Mouse (Mus musculus): ENCODE data around the gene Pcgf6.
A peak's percentile ranks its signal among the peaks of the same experiment; 100 is the strongest.

The Pcgf6 gene

DNA sequence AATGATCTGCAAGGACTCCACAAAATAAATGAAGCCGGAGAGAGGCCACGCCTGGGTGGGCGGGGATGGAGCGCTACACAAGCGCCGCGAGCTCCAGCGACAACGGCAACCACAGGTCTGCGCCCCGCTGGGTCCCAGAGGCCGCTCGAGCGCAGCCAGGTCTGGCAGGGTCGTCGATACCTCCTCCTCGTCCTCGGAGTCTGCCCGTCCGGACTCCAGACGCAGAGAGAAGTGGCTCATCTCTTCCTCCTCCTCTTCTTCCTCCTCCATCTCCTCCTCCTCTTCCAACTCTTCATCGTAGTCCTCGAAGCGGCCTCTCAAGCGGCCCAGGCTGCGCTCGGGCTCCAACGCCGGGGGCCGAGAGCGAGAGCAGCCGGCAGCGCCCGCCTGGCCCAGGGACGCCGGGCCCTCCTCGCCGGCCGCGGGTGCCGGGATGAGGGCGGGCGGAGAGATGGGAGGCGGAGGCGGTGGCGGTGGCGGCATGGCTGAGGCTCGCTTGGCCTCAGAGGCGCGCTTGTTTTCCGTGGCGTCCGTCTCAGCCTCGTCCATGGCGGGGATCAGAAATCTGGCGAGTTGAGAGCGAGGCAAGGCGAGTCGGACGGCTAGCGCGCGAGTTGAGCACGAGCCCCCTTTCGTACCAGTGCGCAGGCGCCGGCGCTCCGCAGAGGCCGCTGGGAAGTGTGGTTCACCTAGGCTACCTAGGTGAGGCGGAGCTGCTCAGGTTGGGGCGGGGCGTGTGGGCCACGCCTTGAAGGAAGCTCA, at the start of gene Pcgf6:
Pcgf6 (minus strand) TSS at position 636 of the 762 bp plus-strand sequence.
- peak; percentile 89 for DNase-seq (ENCODE audit: low spot score)

DNA sequence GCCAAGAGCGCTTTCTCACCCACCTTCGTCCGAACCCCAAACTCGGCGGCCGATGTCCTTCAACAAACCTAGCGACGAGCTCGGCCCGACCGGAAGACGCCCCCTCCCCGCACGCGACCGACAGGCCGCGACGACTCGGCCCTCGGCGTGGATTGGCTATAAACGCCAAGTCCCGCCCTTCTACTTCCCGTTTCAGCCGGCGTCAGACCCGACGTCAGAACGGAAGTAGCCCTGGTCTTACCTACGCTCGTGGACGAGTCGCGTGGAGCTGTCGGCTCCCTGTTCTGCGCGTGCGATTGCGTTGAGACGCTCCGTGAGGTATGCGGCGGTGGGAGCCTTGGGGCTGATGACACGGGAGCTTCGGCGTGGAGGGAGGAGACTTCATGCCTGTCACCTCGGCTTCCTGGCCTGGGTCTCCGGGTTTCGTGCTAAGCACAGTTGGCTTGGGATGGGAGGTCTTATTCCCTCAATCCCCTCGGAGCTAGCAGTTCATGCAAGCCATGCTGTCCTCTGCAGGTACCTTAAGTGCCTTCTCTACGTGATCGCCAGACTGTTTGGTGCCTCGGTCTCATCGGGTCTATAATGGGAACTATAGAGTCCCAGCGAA, 39.9 kb upstream of the Pcgf6 start, which contains the start of the genes Usmg5 and Pdcd11:
Usmg5 (minus strand) TSS at position 98 of the 607 bp plus-strand sequence.
Pdcd11 (plus strand) TSS at position 219 of the 607 bp plus-strand sequence.
- DNase-seq (ENCODE audit: low spot score): peak; percentile 96

DNA sequence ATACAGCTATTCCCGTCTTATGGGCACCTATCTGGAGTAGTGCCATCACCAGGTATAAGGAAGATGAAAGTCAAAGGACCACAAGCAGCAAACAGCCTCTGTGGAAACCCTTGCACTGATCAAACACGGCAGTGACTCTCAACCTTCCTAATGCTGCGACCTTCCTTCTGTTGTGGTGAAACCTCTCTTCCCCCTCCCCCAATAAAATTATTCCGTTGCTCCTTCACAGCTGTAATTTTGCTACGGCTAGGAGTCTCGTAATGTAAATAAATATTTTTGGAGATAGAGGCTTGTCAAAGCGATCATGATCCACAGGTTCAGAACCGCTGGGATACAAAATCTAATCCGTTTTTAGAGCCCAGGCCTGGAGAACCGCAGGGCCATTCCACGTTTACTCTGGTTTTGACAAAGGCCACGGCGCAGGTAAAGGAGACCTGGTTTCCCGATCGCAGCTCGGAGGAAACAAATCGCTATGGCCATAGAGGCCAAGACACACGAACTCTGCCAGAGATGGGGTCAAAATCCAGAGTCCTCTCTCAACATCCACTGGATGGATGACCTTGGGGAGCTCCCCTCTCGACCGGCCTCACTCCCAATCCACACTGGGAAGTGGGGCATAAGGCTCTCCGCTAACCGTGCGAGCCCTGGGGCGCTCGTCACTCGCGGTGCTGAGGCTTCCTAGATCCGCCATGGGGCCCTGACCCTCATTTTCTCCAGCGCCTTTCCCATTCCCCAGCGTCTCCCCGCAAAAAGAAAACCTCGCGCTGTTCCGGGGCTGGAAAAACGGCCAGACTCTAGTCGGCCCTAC, 39.2 kb upstream of the Pcgf6 start:
- DNase-seq (ENCODE audit: low spot score): peak; percentile 24

DNA sequence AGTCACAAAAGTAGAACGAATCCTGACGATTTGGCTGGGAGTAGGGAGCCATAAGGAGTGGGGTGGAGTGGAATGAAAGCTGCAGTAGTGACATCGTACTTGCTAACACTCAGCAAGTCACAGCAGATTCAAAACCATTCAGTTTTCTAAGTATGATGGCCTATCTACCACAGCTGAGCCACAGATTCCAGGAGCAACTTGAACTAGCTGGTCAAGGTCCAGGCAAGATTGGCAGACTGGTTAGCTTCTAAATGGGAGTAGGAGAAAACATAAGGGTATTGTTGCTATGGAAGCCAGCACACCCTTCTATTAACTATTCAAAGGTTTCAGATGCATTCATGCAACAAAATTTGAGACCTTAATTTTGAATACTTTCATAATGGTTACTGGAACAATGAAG, 37.5 kb upstream of the Pcgf6 start:
- no peak for DNase-seq (ENCODE audit: low spot score)

DNA sequence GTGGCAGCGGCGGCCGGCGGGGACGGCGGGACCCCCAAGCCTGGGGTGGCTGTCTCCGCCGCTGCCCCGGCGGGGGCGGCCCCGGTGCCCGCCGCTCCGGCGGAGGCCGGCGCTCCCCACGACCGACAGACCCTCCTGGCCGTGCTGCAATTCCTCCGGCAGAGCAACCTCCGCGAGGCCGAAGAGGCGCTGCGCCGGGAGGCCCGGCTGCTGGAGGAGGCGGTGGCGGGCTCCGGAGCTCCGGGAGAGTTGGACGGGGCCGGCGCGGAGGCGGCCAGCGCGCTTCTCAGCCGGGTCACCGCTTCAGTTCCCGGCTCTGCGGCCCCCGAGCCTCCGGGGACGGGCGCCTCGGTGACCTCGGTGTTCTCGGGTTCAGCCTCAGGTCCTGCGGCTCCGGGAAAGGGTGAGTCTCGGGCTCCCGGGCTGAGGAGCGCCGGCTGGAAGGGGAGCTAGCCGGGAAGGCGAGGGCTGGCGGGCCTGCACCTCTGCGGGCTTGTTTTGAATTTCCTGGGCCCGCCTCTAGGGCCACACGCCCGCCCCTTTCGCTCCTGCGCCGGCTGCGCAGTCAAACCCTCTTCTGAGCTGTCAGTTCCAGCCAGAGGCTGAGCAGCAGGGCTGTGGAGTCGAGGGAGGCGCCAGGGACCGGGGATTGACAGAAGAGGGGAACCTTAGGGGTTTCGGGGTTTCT, 17.4 kb upstream of the Pcgf6 start:
- peak; percentile 91 for DNase-seq (ENCODE audit: low spot score)

DNA sequence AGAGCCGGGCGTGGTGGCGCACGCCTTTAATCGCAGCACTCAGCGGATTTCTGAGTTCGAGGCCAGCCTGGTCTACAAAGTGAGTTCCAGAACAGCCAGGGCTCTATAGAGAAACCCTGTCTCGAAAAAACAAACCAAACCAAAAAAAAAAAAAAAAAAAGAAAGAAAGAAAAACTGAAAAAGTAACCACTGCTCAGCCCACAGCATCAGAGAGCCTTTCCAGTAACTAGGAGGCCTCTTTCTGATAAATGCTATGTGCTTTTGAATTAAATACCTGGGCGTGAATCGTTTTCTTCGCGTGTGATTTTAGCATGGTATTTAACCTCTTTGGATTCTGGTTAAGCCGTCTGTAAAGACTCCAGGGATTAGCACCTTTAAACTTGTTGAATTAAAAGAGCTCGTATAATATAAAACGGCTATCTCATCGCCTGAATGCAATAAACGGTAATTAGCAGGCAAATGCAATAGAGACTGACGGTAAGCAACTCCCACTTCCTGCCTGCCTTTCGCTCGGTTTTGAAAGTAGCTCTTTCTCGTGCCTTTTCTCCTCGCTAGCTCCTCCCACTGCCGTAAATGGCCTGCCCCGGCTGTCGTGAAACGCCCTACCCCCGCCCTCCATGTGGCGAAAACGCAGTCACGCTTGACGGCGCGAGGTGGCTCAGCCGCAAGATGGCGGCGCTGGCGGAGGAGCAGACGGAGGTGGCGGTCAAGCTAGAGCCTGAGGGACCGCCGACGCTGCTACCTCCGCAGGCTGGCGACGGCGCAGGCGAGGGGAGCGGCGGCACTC, 16.6 kb upstream of the Pcgf6 start, which contains the start of gene Taf5:
Taf5 (plus strand) TSS at position 651 of the 787 bp plus-strand sequence.
- peak; percentile 98 for DNase-seq (ENCODE audit: low spot score)

DNA sequence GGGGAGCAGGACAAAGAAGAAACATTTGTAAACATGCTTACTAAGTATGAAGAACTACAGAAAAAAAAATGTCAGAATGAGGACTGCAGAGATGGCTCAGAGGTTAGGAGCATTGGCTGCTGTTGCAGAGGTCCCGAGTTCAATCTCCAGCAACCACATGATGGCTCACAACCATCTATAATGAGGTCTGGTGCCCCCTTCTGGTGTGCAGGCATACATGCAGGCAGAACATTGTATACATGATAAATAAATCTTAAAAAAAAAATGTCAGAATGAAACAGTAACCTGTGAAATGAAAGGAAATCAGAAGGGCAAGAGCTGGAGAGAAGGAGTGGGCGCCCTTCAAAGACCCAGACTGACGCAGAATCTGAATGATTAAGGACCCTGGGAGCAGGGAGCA, 15.2 kb upstream of the Pcgf6 start:
- DNase-seq (ENCODE audit: low spot score): no peak

DNA sequence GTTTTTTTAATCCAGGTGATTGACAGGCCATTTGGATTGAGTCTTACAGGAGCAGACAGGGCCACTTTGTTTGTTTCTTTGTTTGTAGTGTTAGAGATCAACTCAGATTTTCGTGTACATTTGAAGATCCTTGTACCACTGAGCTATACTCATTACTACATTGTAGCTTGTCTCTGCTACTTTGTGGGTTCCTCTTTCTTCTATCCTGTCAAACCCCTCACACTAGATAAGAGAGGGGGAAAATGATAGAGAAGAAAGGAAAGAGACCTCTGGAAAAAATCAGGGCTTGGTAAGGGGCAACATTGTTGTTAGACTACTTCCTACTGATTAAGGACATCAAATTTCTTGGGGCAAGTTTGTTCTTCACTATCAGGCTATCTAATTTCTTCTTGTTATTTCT, 7.0 kb upstream of the Pcgf6 start:
- no peak for DNase-seq (ENCODE audit: low spot score)

DNA sequence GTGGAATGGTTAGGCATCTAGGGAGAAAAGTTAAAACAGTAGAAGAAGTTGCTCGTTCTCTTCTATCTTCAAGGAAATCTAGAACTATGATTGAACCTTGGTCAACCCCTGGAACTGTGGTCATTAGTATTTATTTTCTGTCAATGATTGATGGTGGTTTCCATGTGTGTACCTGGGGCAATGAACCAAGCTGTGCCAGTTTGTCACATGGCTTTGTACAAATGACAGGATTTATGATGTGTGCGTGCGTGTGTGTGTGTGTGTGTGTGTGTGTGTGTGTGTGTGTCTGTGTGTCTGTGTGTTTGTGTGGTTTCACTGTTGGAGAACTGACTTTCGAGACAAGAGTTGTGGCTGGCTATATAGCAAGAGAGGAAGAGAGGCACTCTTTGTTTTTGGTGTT, 2.8 kb upstream of the Pcgf6 start:
- no peak for DNase-seq (ENCODE audit: low spot score)

DNA sequence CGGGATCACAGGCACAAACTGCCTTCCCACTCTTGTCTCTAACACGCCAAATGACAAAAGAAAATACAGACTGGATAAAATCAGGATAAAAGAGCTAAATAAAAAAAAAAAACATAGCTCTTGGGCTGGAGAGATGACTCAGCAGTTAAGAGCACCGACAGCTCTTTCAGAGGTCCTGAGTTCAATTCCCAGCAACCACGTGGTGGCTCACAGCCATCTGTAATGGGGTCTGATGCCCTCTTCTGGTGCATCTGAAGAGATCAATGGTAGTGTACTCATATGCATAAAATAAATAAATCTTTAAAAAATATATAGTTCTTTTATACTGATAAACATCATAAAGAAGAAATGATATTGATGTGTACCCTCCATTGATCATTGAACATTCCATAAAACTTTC, 2.2 kb upstream of the Pcgf6 start:
- DNase-seq (ENCODE audit: low spot score): no peak

DNA sequence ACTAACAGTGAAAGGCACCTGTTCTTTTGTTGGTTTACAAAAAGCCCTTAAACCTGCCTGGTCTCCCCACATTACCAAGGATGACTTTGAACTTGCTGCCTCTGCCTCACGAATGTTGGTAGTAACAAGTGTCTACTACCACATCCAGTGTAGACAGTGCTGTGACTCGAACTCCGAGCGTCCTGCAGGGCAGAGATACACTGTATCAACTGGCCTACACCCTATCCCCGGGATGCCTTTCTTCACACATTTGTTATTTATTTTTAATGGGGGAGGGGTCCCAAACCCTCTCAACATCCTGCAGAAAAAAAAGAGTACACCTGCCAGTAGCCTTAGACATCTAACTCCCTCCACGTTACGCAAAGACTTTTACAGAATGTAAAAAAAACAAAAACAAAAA, 866 bp downstream of the Pcgf6 start:
- peak; percentile 8 for DNase-seq (ENCODE audit: low spot score)

DNA sequence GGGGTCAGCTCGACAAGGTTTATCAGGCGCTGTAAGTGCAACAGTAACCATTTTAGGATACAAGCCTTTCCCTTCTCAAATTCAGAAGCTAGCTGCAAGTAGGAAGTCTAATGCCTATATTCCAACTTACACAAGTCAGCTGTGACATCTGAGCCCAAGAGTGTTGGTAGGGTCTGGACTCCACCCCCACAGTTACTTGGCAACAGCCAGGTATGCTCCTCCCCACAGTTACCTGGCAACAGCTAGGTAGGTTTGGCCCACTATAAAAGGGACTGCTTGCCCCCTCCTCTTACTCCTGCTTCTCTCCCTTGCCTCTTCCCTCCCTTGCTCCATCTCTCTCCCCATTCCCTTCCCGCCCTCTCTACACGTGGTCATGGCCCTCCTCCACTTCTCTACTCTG, 1.6 kb downstream of the Pcgf6 start:
- DNase-seq (ENCODE audit: low spot score): no peak

DNA sequence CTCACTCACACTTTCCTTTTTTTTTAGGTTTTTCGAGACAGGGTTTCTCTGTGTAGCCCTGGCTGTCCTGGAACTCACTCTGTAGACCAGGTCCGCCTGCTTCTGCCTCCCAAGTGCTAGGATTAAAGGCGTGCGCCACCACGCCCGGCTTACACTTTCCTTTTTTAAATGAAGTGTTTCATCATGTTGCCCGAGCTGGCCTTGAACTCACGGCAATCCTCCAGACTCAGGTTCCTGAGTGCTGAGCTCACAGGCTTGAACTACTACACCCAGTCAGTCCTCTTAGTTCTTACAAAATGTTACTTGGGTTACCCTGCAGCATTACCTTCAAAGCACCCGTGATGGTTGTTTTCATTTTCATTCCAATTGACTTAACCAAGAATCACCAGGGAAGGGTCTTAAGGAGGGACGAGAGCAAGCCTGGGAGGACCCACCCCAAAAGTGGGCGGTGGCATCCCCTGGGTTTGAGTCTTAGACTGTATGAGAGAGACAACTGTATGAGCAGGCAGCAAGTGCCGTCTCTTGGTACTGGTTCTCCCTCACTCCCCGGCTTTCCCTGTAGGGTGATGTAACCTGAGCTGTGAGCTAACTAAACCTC, 3.4 kb downstream of the Pcgf6 start:
- DNase-seq (ENCODE audit: low spot score): no peak

DNA sequence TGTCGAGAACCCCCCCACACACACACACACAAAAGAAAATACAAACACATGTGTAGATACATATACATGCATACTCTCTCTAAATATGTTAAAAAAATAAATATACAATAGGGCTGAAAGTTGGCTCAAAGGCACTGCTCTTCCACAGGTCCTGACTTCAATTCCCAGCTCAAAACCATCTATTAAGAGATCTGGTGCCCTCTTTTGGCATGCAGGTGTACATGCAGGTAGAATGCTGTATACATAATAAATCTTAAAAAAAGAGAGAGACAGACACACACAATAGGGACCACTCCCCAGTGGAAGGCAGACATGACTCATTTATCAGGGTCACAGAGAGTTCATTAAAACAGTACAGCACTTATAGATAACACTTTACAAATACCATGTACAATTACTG, 4.4 kb downstream of the Pcgf6 start:
- no peak for DNase-seq (ENCODE audit: low spot score)

DNA sequence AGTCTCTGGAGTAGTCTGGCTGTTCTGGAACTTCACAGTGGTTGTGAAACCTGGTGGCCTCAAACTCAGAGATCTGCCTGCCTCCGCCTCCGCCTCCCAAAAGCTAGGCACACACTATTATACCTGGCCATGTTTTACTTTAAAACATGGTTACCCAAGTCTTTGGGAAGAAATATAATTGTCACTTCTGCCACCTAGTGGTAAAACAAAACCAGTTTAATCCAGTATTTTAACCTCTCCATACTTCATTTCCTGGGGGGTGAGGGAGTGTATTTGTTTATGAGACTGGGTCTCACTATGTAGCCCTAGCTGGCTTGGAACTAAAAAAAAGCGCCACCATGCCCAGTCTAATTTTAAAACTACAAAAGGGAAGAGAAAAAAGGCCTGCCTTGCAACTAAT, 7.1 kb downstream of the Pcgf6 start:
- DNase-seq (ENCODE audit: low spot score): no peak

DNA sequence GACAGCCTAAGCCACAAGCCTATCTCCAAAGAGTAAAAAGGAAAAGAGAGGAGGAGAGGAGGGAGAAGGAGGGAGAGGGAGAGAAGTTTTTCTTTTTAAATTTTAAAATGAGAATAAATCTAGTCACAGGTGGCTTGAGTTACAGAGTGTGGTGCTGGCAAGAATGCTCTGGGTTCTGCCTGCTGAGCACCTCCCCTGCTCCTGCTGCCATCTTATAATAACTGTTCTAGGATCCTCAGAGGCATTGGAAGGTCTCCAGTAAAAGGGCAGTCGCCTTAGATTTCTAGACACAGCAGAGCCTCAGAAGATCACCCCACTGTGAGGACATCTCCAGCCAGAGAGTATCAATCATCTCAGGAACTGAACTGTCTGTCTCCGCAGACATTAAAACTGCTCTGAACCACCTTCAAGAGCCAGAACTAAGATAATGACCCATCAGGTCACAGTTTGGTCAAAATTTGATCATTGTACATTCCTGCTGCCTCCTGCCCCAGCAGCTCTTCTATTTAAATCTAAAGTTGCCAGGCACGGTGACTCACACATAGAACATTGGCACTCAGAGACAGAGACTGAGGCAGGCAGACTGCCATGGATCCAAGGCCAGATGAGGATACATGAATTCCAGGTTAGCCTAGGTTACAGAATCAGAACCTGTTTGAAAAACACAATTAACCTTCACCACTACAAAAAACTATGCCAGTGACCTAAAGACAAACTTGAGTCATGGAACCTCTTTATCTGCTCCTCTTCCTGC, 9.8 kb downstream of the Pcgf6 start:
- DNase-seq (ENCODE audit: low spot score): no peak

DNA sequence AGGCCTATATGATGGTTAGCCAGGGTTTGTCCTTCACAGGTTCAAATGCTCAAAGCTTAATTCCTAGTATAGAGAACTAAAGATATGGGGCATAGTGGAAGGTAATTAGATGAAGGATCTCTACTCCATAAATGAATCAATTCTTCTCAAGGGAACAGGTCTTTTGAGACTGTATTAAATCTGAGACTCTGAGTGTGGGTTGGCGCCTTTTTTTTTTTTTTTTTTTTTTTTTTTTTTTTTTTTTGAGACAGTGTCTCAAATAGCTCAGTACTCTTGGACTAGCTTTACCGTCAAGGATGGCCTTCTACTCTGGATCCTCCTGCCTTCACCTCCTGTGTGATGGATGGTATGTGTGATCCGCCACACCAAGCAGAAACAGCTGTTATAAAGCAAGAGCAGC, 14.1 kb downstream of the Pcgf6 start:
- no peak for DNase-seq (ENCODE audit: low spot score)

DNA sequence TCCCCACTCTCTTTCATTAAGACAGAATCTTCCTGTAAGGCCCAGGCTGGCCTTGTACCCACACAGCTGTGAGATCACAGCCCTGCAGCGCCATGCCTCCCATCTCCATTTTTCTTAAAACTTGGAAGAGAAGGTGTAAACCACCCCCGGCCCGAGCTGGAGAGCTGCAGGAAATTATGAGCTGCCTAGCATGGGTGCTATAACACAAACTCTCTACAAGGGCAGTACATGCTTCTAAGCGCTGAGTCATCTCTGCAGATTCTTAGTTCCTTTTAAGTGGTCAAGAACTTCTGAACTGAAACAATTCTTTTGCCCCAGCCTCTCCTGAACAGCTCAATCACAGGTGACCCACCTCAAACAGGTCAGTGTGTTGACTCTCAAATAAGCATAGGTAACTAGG, 15.8 kb downstream of the Pcgf6 start:
- DNase-seq (ENCODE audit: low spot score): no peak

DNA sequence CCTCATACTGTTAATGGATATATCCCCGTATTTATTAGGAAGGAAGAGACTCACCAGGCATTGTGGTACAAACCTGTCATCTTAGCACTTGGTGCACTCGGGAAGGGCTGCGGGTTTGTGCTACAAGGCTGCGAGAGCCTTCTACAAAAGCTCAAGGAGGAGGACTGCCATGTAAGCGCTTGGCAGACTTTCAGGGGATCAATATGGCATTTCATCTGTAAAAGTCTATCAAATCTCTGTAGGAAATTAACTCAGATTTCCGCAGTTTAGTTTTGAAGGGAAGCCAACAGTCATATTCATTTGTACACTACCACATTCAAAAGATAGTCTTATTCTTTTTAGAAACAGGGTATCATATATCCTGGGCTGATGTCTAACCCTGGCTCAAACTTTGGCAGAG, 18.9 kb downstream of the Pcgf6 start:
- DNase-seq (ENCODE audit: low spot score): no peak

DNA sequence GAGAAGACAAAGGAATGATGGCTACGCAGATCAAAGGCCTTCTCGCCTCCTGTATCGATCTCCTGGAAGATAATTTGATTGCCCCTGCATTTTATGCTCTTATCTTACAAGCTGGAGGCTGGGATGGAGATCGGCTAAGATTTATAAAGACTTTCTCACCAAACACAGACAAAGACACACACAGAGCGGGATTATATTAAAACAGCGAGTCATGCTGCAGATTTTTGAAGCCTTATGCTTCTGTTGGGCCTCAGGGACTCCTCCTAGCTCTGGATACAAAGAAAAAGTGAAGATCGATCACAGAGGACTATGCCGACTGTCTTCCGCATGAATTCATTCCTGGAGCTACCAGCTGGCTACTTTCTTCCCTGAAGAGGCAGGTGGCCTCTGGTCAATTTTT, 20.9 kb downstream of the Pcgf6 start:
- no peak for DNase-seq (ENCODE audit: low spot score)

Measured in T-cell, adult 2 months (primary cell).